Mouse (Mus musculus) cerebellum, adult 2 months (tissue): ENCODE results near the gene Sema3c.

Experiments
- CTCF ChIP-seq: fragments of 200-500 bp; IDR thresholded peaks from 2 replicates; pipeline ENCODE4 v1.5.1; 2011; ENCODE audit warnings: low read depth, mild to moderate bottlenecking, control low read depth, low read length, moderate library complexity, borderline replicate concordance; ENCODE audit not compliant: insufficient read depth
- POLR2A ChIP-seq: fragments of 200-500 bp; IDR thresholded peaks from 2 replicates; pipeline ENCODE4 v1.6.1; 2011; ENCODE audit warnings: low read length, control low read depth, borderline replicate concordance; ENCODE audit not compliant: insufficient read depth

DNA sequence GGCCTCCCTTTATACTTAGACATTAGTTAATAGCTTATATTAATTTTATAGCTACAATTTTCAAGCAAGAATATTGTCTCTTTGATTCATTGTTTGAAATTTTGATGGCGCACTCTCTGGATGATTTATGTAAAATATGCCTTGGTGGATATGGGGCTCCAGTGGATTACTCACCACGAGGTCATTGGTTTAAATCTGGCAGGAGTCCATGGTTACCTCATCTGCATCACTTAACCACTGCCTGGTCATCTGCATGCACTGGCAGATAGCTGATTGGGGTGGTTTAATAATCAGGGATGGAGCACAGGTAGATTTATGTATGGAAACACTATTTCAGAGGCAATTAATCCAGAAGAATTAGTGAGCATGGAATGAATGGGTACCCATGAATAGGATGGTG is 2.0 kb downstream of the Sema3c start:
- TF ChIP-seq CTCF (no peak), POLR2A (no peak)
